Mouse (Mus musculus) heart, embryonic 14.5 days (tissue): Measurements from ENCODE around the gene Clca3a2. TPM values are rescaled to one million over a fixed set of nuclear protein-coding genes. Genes with fewer than 3 reads are reported as not detected.

ENCODE experiments used
- polyA plus RNA-seq: library from polyadenylated mRNA; unstranded; fragments of >200 nt; fragmentation: Nextera tagmentation; extraction: Ambion mirVana; gene quantifications from 2 replicates; pipeline ENCODE4 v1.2.1, GENCODE M21; 2014

Clca3a2 gene
- polyA plus RNA-seq, 1 experiment from 2014 or later: 6.0 TPM

Other genes with a start within 250 kb of the Clca3a2 start
- gene Hs2st1, start 249.3 kb downstream of the Clca3a2 start, polyA plus RNA-seq: 7.0 and 8.6 TPM in 2 replicates
- gene Selenof, start 249.2 kb downstream of the Clca3a2 start, polyA plus RNA-seq: 340 and 384 TPM in 2 replicates
- gene Sh3glb1, start 99.2 kb downstream of the Clca3a2 start, polyA plus RNA-seq: 154 and 156 TPM in 2 replicates
- 27.7 and 29.3 TPM in 2 replicates for gene Clca3a1, start 58.5 kb downstream of the Clca3a2 start, polyA plus RNA-seq
- gene Clca3b, start 29.9 kb upstream of the Clca3a2 start, polyA plus RNA-seq: not detected in 2 replicates
- gene Clca4b, start 113.0 kb upstream of the Clca3a2 start, polyA plus RNA-seq: not detected in 2 replicates
- gene Clca4a, start 155.6 kb upstream of the Clca3a2 start, polyA plus RNA-seq: not detected in 2 replicates
- 0.08 TPM in 1 of 2 replicates, not detected in the other for gene Clca1, start 213.3 kb upstream of the Clca3a2 start, polyA plus RNA-seq